Comparison of ENCODE assay signal across 28 mouse cellular contexts in the genomic region with DNA sequence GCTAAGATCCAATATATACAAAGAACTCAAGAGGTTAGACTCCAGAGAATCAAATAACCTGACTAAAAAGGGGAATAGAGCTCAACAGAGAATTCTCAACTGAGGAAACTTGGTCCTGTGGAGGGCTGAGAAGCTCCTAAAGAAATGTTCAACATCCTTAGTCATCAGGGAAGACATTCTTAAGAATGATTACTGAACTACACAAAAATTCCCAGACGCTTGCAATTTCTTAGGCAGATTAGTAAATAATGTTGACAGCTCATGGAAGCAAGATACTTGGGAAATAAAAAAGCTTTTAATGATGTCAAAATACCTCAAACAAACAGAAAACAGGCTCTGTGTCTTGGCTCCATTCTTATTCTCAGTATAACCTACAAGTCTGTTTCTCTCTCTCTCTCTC.
"Had no signal": no experiment of that assay in that cellular context is flagged by ENCODE, and none has a peak within 500 bp of the region (broad histone marks: within the 10 kb centered on the region; RNA-seq: fewer than 3 reads in every experiment).

No protein-coding gene starts in this region.

- H3K4me3 ChIP-seq: heart, adult 2 months; heart, embryonic 13.5 days; heart, embryonic 15.5 days; hindbrain, embryonic 12.5 days; kidney, embryonic 15.5 days; layer of hippocampus, adult 2 months; left cerebral cortex, adult 2 months; limb, embryonic 10.5 days; limb, embryonic 12.5 days; liver, embryonic 13.5 days; liver, embryonic 15.5 days had no signal

- H3K27me3 ChIP-seq: heart, embryonic 13.5 days; heart, embryonic 15.5 days; hindbrain, embryonic 12.5 days; kidney, embryonic 15.5 days; limb, embryonic 12.5 days; liver, embryonic 13.5 days; liver, embryonic 15.5 days had no signal

- H3K4me1 ChIP-seq: heart, embryonic 13.5 days; heart, embryonic 15.5 days; hindbrain, embryonic 12.5 days; kidney, embryonic 15.5 days; limb, embryonic 10.5 days; limb, embryonic 12.5 days; liver, embryonic 13.5 days; liver, embryonic 15.5 days had no signal

- H3K27ac ChIP-seq: heart, adult 2 months; heart, embryonic 13.5 days; heart, embryonic 15.5 days; hindbrain, embryonic 12.5 days; hindbrain, embryonic 14.5 days; kidney, embryonic 15.5 days; layer of hippocampus, adult 2 months; left cerebral cortex, adult 2 months; limb, embryonic 10.5 days; limb, embryonic 12.5 days; liver, embryonic 13.5 days; liver, embryonic 15.5 days had no signal

- DNase-seq: gastrocnemius, postnatal 14 days; gastrocnemius, postnatal 36 days; heart, adult 11 months; heart, adult 2 months; heart, postnatal 14 days; heart, postnatal 36 days; kidney, adult 2 months; kidney, adult 9 months; kidney, postnatal 10 days; kidney, postnatal 25 days; kidney, postnatal 4 days; liver; liver, embryonic 13.5 days had no signal

- H3K36me3 ChIP-seq: heart, embryonic 13.5 days; heart, embryonic 15.5 days; hindbrain, embryonic 12.5 days; kidney, embryonic 15.5 days; limb, embryonic 10.5 days; limb, embryonic 12.5 days; liver, embryonic 13.5 days; liver, embryonic 15.5 days had no signal

- H3K9ac ChIP-seq: heart, embryonic 13.5 days; heart, embryonic 15.5 days; hindbrain, embryonic 12.5 days; hindbrain, embryonic 14.5 days; kidney, embryonic 15.5 days; limb, embryonic 12.5 days; liver, embryonic 13.5 days; liver, embryonic 15.5 days had no signal

- ATAC-seq: hindbrain, embryonic 16.5 days; inflammation-experienced regulatory T-cells, adult 6 months; intestine, embryonic 16.5 days had no signal

- H3K4me2 ChIP-seq: heart, embryonic 11.5 days; heart, embryonic 13.5 days; heart, embryonic 15.5 days; hindbrain, embryonic 12.5 days; hindbrain, embryonic 14.5 days; kidney, embryonic 15.5 days; limb, embryonic 12.5 days; liver, embryonic 11.5 days; liver, embryonic 13.5 days; liver, embryonic 15.5 days had no signal

- H3K9me3 ChIP-seq: heart, embryonic 13.5 days; heart, embryonic 15.5 days; hindbrain, embryonic 12.5 days; kidney, embryonic 15.5 days; limb, embryonic 10.5 days; limb, embryonic 12.5 days; liver, embryonic 13.5 days; liver, embryonic 15.5 days had no signal
